Mouse (Mus musculus) embryonic facial prominence, embryonic 15.5 days (tissue): ENCODE results near the gene Csrp2. TPM values are rescaled to one million over a fixed set of nuclear protein-coding genes. Genes with fewer than 3 reads are reported as not detected.

Source experiments
- ATAC-seq: fragments of 200-750 bp; cut with Nextera tagmentation; 2 replicates; pipeline ENCODE4 v1.8.0; 2017; ENCODE audit warnings: low read depth, moderate TSS enrichment; ENCODE audit not compliant: insufficient number of reproducible peaks, low FRiP score, low TSS enrichment
- H3K27ac ChIP-seq: fragments of 300-500 bp; sonication (generic); replicated peaks from 2 replicates; pipeline ENCODE4 v1.5.1; 2015; ENCODE audit warnings: mild to moderate bottlenecking, inconsistent platforms
- H3K27me3 ChIP-seq: fragments of 300-500 bp; sonication (generic); 2 replicates; pipeline ENCODE4 v1.6.1; 2015; ENCODE audit warnings: inconsistent platforms
- H3K36me3 ChIP-seq: fragments of 300-500 bp; sonication (generic); 2 replicates; pipeline ENCODE4 v1.6.1; 2015; ENCODE audit warnings: mild to moderate bottlenecking, inconsistent platforms
- H3K4me1 ChIP-seq: fragments of 300-500 bp; sonication (generic); 2 replicates; pipeline ENCODE4 v1.6.1; 2015; ENCODE audit warnings: inconsistent platforms
- H3K4me2 ChIP-seq: fragments of 300-500 bp; sonication (generic); replicated peaks from 2 replicates; pipeline ENCODE4 v1.6.1; 2015; ENCODE audit warnings: mild to moderate bottlenecking, inconsistent platforms
- H3K4me3 ChIP-seq: fragments of 300-500 bp; sonication (generic); replicated peaks from 2 replicates; pipeline ENCODE4 v1.5.1; 2015; ENCODE audit warnings: mild to moderate bottlenecking, inconsistent platforms
- H3K9ac ChIP-seq: fragments of 300-500 bp; sonication (generic); 2 replicates; pipeline ENCODE4 v1.6.1; 2015; ENCODE audit warnings: inconsistent platforms
- H3K9me3 ChIP-seq: fragments of 300-500 bp; sonication (generic); replicated peaks from 2 replicates; pipeline ENCODE4 v1.6.1; 2016; ENCODE audit warnings: inconsistent platforms
- WGBS: fragments of 180-500 bp; shearing (Covaris S2); methylation state at CpG from one replicate; pipeline ENCODE4 v1.1.7; 2015; 5-methylcytosine and 5-hydroxymethylcytosine counted together
- polyA plus RNA-seq: library from polyadenylated mRNA; unstranded; fragments of >200 nt; fragmentation: Nextera tagmentation; extraction: Ambion mirVana; gene quantifications from 2 replicates; pipeline ENCODE4 v1.2.1, GENCODE M21; 2015

Csrp2 gene
- polyA plus RNA-seq, 1 experiment from 2014 or later = 148 TPM

- 77% methylated on average over 1 of the region's 1 CpGs for WGBS
- Histone ChIP-seq H3K27me3 (no peaks in the 10 kb centered on the region), H3K4me2 (no peak overlapping the region), H3K4me3 (no peak overlapping the region), H3K9ac (no peak overlapping the region), H3K36me3 (peaks cover 22% of the 10 kb centered on the region; the same call in 1 of the 2 replicates), H3K27ac (no peak overlapping the region), H3K9me3 (no peaks in the 10 kb centered on the region), H3K4me1 (no peaks in the 10 kb centered on the region)
- ATAC-seq = no peak
Observed at GRCm38 (mm10) chr10:110974885-110975284, 55.3 kb downstream of the Csrp2 start.

GRCm38 (mm10) chr10:110976046-110976445, 56.5 kb downstream of the Csrp2 start:
- no peak overlapping the region for H3K4me3 ChIP-seq
- 2% methylated on average over 1 of the region's 1 CpGs for WGBS
- no peaks in the 10 kb centered on the region for H3K27me3 ChIP-seq
- H3K9ac ChIP-seq = no peak overlapping the region
- no peak overlapping the region for H3K4me2 ChIP-seq
- H3K9me3 ChIP-seq = no peaks in the 10 kb centered on the region
- no peaks in the 10 kb centered on the region for H3K4me1 ChIP-seq
- H3K36me3 ChIP-seq = peaks cover 15% of the 10 kb centered on the region; the same call in 1 of the 2 replicates
- no peak overlapping the region for H3K27ac ChIP-seq
- no peak for ATAC-seq

- Histone ChIP-seq H3K4me1 (no peaks in the 10 kb centered on the region), H3K27ac (no peak overlapping the region), H3K9ac (no peak overlapping the region), H3K27me3 (no peaks in the 10 kb centered on the region), H3K4me3 (no peak overlapping the region), H3K4me2 (no peak overlapping the region), H3K9me3 (no peaks in the 10 kb centered on the region), H3K36me3 (peaks cover 12% of the 10 kb centered on the region; the same call in 1 of the 2 replicates)
- no peak for ATAC-seq
- WGBS = 60% methylated on average over 2 of the region's 2 CpGs
Observed at GRCm38 (mm10) chr10:110977379-110977778, 57.8 kb downstream of the Csrp2 start.

- Histone ChIP-seq H3K4me1 (no peaks in the 10 kb centered on the region), H3K9me3 (no peaks in the 10 kb centered on the region), H3K27me3 (no peaks in the 10 kb centered on the region), H3K4me3 (no peak overlapping the region), H3K4me2 (no peak overlapping the region), H3K27ac (no peak overlapping the region), H3K9ac (no peak overlapping the region), H3K36me3 (peaks cover 9% of the 10 kb centered on the region; the same call in 1 of the 2 replicates)
- ATAC-seq = no peak
- WGBS = 86% methylated on average over 2 of the region's 2 CpGs
Observed at GRCm38 (mm10) chr10:110979431-110979830, 59.8 kb downstream of the Csrp2 start.

- WGBS = 94% methylated on average over 6 of the region's 6 CpGs
- no peak for ATAC-seq
- Histone ChIP-seq H3K4me2 (no peak overlapping the region), H3K27ac (no peak overlapping the region), H3K4me3 (no peak overlapping the region), H3K36me3 (peaks cover 9% of the 10 kb centered on the region; the same call in 1 of the 2 replicates), H3K4me1 (no peaks in the 10 kb centered on the region), H3K9ac (no peak overlapping the region), H3K9me3 (no peaks in the 10 kb centered on the region), H3K27me3 (no peaks in the 10 kb centered on the region)
Observed at GRCm38 (mm10) chr10:110980441-110980840, 60.9 kb downstream of the Csrp2 start.

GRCm38 (mm10) chr10:110982771-110983170, 63.2 kb downstream of the Csrp2 start:
- H3K27me3 ChIP-seq = no peaks in the 10 kb centered on the region
- H3K27ac ChIP-seq = no peak overlapping the region
- H3K4me1 ChIP-seq = no peaks in the 10 kb centered on the region
- 90% methylated on average over 4 of the region's 4 CpGs for WGBS
- H3K9ac ChIP-seq = no peak overlapping the region
- no peak overlapping the region for H3K4me2 ChIP-seq
- H3K4me3 ChIP-seq = no peak overlapping the region
- peaks cover 4% of the 10 kb centered on the region; the same call in 1 of the 2 replicates for H3K36me3 ChIP-seq
- ATAC-seq = no peak
- H3K9me3 ChIP-seq = no peaks in the 10 kb centered on the region

- Histone ChIP-seq H3K9ac (no peak overlapping the region), H3K4me3 (no peak overlapping the region), H3K27ac (no peak overlapping the region), H3K27me3 (no peaks in the 10 kb centered on the region), H3K36me3 (no peaks in the 10 kb centered on the region), H3K9me3 (no peaks in the 10 kb centered on the region), H3K4me2 (no peak overlapping the region), H3K4me1 (no peaks in the 10 kb centered on the region)
- no peak for ATAC-seq
- WGBS = 94% methylated on average over 17 of the region's 17 CpGs
Observed at GRCm38 (mm10) chr10:110986682-110987081, 67.1 kb downstream of the Csrp2 start.

Other genes starting within 250 kb of the Csrp2 start
- gene E2f7, start 174.3 kb upstream of the Csrp2 start, polyA plus RNA-seq = 22.5 and 28.1 TPM in 2 replicates
- gene Zdhhc17, start 90.4 kb downstream of the Csrp2 start, polyA plus RNA-seq = 22.4 and 23.4 TPM in 2 replicates
- 12.8 and 13.5 TPM in 2 replicates for gene Osbpl8, start 245.0 kb downstream of the Csrp2 start, polyA plus RNA-seq